Mouse (Mus musculus): ENCODE data around the gene Acot6. TPM values are rescaled to one million over a fixed set of nuclear protein-coding genes. Genes with fewer than 3 reads are reported as not detected.

Acot6 gene
- polyA plus RNA-seq, 1 experiment: 0.57 TPM

GRCm38 (mm10) chr12:84060946-84061345 lies 39.5 kb upstream of the Acot6 start:
- peak in 1 of 2 experiments; percentile 14 for DNase-seq (ENCODE audit: low read depth in 1 of 2, low spot score in 2 of 2)
- Histone ChIP-seq H3K27me3 (ENCODE audit: control insufficient read depth, insufficient read depth, low read length) (no peaks in the 10 kb centered on the region), H3K4me1 (ENCODE audit: control insufficient read depth, insufficient read depth, insufficient read length) (no peaks in the 10 kb centered on the region), H3K36me3 (ENCODE audit: control insufficient read depth, insufficient read depth, low read length) (no peaks in the 10 kb centered on the region), H3K4me3 (ENCODE audit: extremely low read depth, insufficient read depth, insufficient read length) (no peak overlapping the region), H3K27ac (ENCODE audit: insufficient read depth, low read length) (no peak overlapping the region)
- 6% methylated on average over 2 of the region's 2 CpGs for WGBS
- TF ChIP-seq CTCF (IDR thresholded peaks at IDR 0.05; ENCODE audit: extremely low read depth, insufficient read depth, insufficient read length, insufficient replicate concordance) (no peak), POLR2A (IDR thresholded peaks at IDR 0.05; ENCODE audit: low read depth, low read length) (no peak)

DNA sequence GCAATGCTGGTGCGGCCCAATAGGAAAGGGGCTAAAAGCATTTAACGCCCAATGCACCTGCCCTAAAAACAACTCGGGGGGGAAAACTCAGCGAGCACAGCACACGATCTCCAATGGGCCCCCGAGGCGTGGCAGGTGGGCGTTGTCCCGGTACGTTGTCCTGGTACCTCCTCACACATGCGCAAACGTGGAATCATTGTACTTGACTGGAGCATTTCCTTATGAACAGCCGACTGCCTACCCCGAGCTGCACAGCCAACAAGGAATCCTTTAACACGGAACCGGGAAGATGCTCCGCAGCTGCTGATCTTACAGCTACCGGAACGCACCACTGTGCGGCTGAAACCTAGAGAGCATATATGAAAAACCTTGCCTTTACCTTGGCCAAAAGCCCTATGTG lies 38.1 kb upstream of the Acot6 start:
- 94% methylated on average over 20 of the region's 20 CpGs for WGBS
- Histone ChIP-seq H3K27ac (ENCODE audit: insufficient read depth, low read length) (no peak overlapping the region), H3K27me3 (ENCODE audit: control insufficient read depth, insufficient read depth, low read length) (no peaks in the 10 kb centered on the region), H3K4me1 (ENCODE audit: control insufficient read depth, insufficient read depth, insufficient read length) (no peaks in the 10 kb centered on the region), H3K36me3 (ENCODE audit: control insufficient read depth, insufficient read depth, low read length) (no peaks in the 10 kb centered on the region), H3K4me3 (ENCODE audit: extremely low read depth, insufficient read depth, insufficient read length) (no peak overlapping the region)
- no peak for DNase-seq (ENCODE audit: low read depth in 1 of 2, low spot score in 2 of 2)
- TF ChIP-seq CTCF (IDR thresholded peaks at IDR 0.05; ENCODE audit: extremely low read depth, insufficient read depth, insufficient read length, insufficient replicate concordance): no peak
- no peak for TF ChIP-seq POLR2A (IDR thresholded peaks at IDR 0.05; ENCODE audit: low read depth, low read length)

GRCm38 (mm10) chr12:84063228-84063627 lies 37.2 kb upstream of the Acot6 start:
- TF ChIP-seq CTCF (IDR thresholded peaks at IDR 0.05; ENCODE audit: extremely low read depth, insufficient read depth, insufficient read length, insufficient replicate concordance): no peak
- TF ChIP-seq POLR2A (IDR thresholded peaks at IDR 0.05; ENCODE audit: low read depth, low read length): no peak
- H3K4me1 ChIP-seq (ENCODE audit: control insufficient read depth, insufficient read depth, insufficient read length): no peaks in the 10 kb centered on the region
- WGBS: 76% methylated on average over 5 of the region's 5 CpGs

GRCm38 (mm10) chr12:84063833-84064232 lies 36.6 kb upstream of the Acot6 start:
- TF ChIP-seq CTCF (IDR thresholded peaks at IDR 0.05; ENCODE audit: extremely low read depth, insufficient read depth, insufficient read length, insufficient replicate concordance): no peak
- TF ChIP-seq POLR2A (IDR thresholded peaks at IDR 0.05; ENCODE audit: low read depth, low read length): no peak
- Histone ChIP-seq H3K27ac (ENCODE audit: insufficient read depth, low read length) (no peak overlapping the region), H3K4me3 (ENCODE audit: extremely low read depth, insufficient read depth, insufficient read length) (no peak overlapping the region), H3K27me3 (ENCODE audit: control insufficient read depth, insufficient read depth, low read length) (no peaks in the 10 kb centered on the region; the same call in 1 of the 2 replicates), H3K4me1 (ENCODE audit: control insufficient read depth, insufficient read depth, insufficient read length) (no peaks in the 10 kb centered on the region), H3K36me3 (ENCODE audit: control insufficient read depth, insufficient read depth, low read length) (no peaks in the 10 kb centered on the region)
- 85% methylated on average over 2 of the region's 2 CpGs for WGBS
- no peak for DNase-seq (ENCODE audit: low read depth in 1 of 2, low spot score in 2 of 2)

More at GRCm38 (mm10) chr12:84063228-84063627, 37.2 kb upstream of the Acot6 start:
- H3K36me3 ChIP-seq (ENCODE audit: control insufficient read depth, insufficient read depth, low read length): no peaks in the 10 kb centered on the region
- no peaks in the 10 kb centered on the region for H3K27me3 ChIP-seq (ENCODE audit: control insufficient read depth, insufficient read depth, low read length)
- no peak overlapping the region for H3K4me3 ChIP-seq (ENCODE audit: extremely low read depth, insufficient read depth, insufficient read length)
- no peak overlapping the region for H3K27ac ChIP-seq (ENCODE audit: insufficient read depth, low read length)
- no peak for DNase-seq (ENCODE audit: low read depth in 1 of 2, low spot score in 2 of 2)

DNA sequence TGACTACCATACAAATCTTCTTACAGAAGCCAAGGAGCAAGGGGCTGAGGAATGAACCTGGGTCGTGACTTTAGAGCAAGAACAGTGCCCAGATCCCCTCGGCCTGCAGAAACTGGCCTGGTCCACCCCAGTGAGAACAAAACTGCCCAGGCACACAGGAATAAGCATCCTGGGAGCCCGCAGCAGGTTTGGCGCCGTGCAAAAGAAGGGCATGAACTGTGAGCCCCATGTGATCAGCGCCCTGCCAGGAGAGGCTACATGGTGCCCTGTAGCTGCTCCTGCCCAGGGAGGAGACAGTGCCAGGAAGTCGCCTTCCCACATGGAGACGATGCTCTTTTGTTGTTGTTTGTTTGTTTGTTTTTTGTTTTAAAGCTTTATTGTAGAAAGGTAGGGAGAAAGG lies 35.8 kb upstream of the Acot6 start:
- 79% methylated on average over 8 of the region's 8 CpGs for WGBS
- Histone ChIP-seq H3K27me3 (ENCODE audit: control insufficient read depth, insufficient read depth, low read length) (no peaks in the 10 kb centered on the region; the same call in 1 of the 2 replicates), H3K4me3 (ENCODE audit: extremely low read depth, insufficient read depth, insufficient read length) (no peak overlapping the region), H3K36me3 (ENCODE audit: control insufficient read depth, insufficient read depth, low read length) (no peaks in the 10 kb centered on the region), H3K4me1 (ENCODE audit: control insufficient read depth, insufficient read depth, insufficient read length) (no peaks in the 10 kb centered on the region), H3K27ac (ENCODE audit: insufficient read depth, low read length) (no peak overlapping the region)
- no peak for DNase-seq (ENCODE audit: low read depth in 1 of 2, low spot score in 2 of 2)
- TF ChIP-seq POLR2A (IDR thresholded peaks at IDR 0.05; ENCODE audit: low read depth, low read length) (no peak), CTCF (IDR thresholded peaks at IDR 0.05; ENCODE audit: extremely low read depth, insufficient read depth, insufficient read length, insufficient replicate concordance) (no peak)

GRCm38 (mm10) chr12:84067752-84068151 lies 32.7 kb upstream of the Acot6 start:
- Histone ChIP-seq H3K27me3 (ENCODE audit: control insufficient read depth, insufficient read depth, low read length) (peaks cover 2% of the 10 kb centered on the region; the same call in 1 of the 2 replicates), H3K27ac (ENCODE audit: insufficient read depth, low read length) (no peak overlapping the region), H3K4me1 (ENCODE audit: control insufficient read depth, insufficient read depth, insufficient read length) (no peaks in the 10 kb centered on the region), H3K36me3 (ENCODE audit: control insufficient read depth, insufficient read depth, low read length) (no peaks in the 10 kb centered on the region), H3K4me3 (ENCODE audit: extremely low read depth, insufficient read depth, insufficient read length) (no peak overlapping the region)
- WGBS: 83% methylated on average over 4 of the region's 4 CpGs
- no peak for DNase-seq (ENCODE audit: low read depth in 1 of 2, low spot score in 2 of 2)
- TF ChIP-seq POLR2A (IDR thresholded peaks at IDR 0.05; ENCODE audit: low read depth, low read length) (no peak), CTCF (IDR thresholded peaks at IDR 0.05; ENCODE audit: extremely low read depth, insufficient read depth, insufficient read length, insufficient replicate concordance) (no peak)

DNA sequence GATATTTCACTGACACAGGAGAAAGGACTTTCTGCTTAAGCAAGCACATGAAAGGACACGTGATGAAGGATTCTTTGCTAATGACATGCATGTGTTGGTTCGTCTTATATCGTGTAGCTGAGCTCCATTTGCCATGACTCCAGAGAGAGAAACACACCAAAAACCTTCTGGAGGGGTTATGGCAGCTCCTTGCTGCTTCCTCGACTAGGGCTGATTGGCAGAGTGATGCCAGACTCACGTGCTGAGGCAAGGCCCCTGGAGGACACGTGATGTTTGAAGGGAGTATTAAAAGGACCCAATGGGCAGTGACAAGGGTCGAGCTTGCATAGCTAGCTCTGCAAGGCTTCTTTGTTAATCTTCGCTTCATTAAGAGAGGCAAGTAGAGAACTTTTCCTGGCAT lies 32.2 kb upstream of the Acot6 start:
- H3K36me3 ChIP-seq (ENCODE audit: control insufficient read depth, insufficient read depth, low read length): no peaks in the 10 kb centered on the region
- H3K27ac ChIP-seq (ENCODE audit: insufficient read depth, low read length): no peak overlapping the region
- no peak for TF ChIP-seq CTCF (IDR thresholded peaks at IDR 0.05; ENCODE audit: extremely low read depth, insufficient read depth, insufficient read length, insufficient replicate concordance)
- no peak for TF ChIP-seq POLR2A (IDR thresholded peaks at IDR 0.05; ENCODE audit: low read depth, low read length)
- H3K4me3 ChIP-seq (ENCODE audit: extremely low read depth, insufficient read depth, insufficient read length): no peak overlapping the region
- H3K4me1 ChIP-seq (ENCODE audit: control insufficient read depth, insufficient read depth, insufficient read length): no peaks in the 10 kb centered on the region
- peaks cover 2% of the 10 kb centered on the region; the same call in 1 of the 2 replicates for H3K27me3 ChIP-seq (ENCODE audit: control insufficient read depth, insufficient read depth, low read length)
- 83% methylated on average over 8 of the region's 8 CpGs for WGBS
- DNase-seq (ENCODE audit: low read depth in 1 of 2, low spot score in 2 of 2): no peak
